Mouse (Mus musculus) neural tube, embryonic 14.5 days (tissue): ENCODE data around the gene Antxr2. TPM values are rescaled to one million over a fixed set of nuclear protein-coding genes. Genes with fewer than 3 reads are reported as not detected.

ENCODE experiments used
- ATAC-seq: fragments of 200-750 bp; cut with Nextera tagmentation; 2 replicates; pipeline ENCODE4 v1.8.0; 2017; ENCODE audit warnings: low read depth, mild to moderate bottlenecking, moderate TSS enrichment, moderate library complexity
- H3K27ac ChIP-seq: fragments of 300-500 bp; sonication (generic); 2 replicates; pipeline ENCODE4 v1.5.1; 2014; ENCODE audit warnings: low read depth, mild to moderate bottlenecking, control low read depth, low read length, moderate library complexity, mixed read lengths
- H3K27me3 ChIP-seq: fragments of 300-500 bp; sonication (generic); 2 replicates; pipeline ENCODE4 v1.6.1; 2014; ENCODE audit warnings: low read length; ENCODE audit not compliant: control insufficient read depth, insufficient read depth
- H3K36me3 ChIP-seq: fragments of 300-500 bp; sonication (generic); 2 replicates; pipeline ENCODE4 v1.6.1; 2014; ENCODE audit warnings: low read length, mixed read lengths; ENCODE audit not compliant: control insufficient read depth, insufficient read depth
- H3K4me1 ChIP-seq: fragments of 300-500 bp; sonication (generic); 2 replicates; pipeline ENCODE4 v1.6.1; 2014; ENCODE audit warnings: low read length; ENCODE audit not compliant: control insufficient read depth, insufficient read depth
- H3K4me2 ChIP-seq: fragments of 300-500 bp; sonication (generic); 2 replicates; pipeline ENCODE4 v1.6.1; 2014; ENCODE audit warnings: mild to moderate bottlenecking, low read depth, low read length, control low read depth
- H3K4me3 ChIP-seq: fragments of 300-500 bp; sonication (generic); 2 replicates; pipeline ENCODE4 v1.5.1; 2014; ENCODE audit warnings: low read depth, low read length, control low read depth, mixed read lengths
- H3K9ac ChIP-seq: fragments of 300-500 bp; sonication (generic); replicated peaks from 2 replicates; pipeline ENCODE4 v1.6.1; 2014; ENCODE audit warnings: low read depth, mild to moderate bottlenecking, control low read depth, low read length, mixed read lengths
- H3K9me3 ChIP-seq: fragments of 300-500 bp; sonication (generic); 2 replicates; pipeline ENCODE4 v1.6.1; 2016; ENCODE audit warnings: low read length; ENCODE audit not compliant: control insufficient read depth
- WGBS: fragments of 180-500 bp; shearing (Covaris S2); extraction: QIAGEN DNeasy Blood & Tissue Kit; methylation state at CpG from one replicate; pipeline ENCODE4 v1.1.7; 2014; 5-methylcytosine and 5-hydroxymethylcytosine counted together
- polyA plus RNA-seq: library from polyadenylated mRNA; unstranded; fragments of >200 nt; fragmentation: Nextera tagmentation; extraction: Ambion mirVana; gene quantifications from 2 replicates; pipeline ENCODE4 v1.2.1, GENCODE M21; 2014

The Antxr2 gene
- polyA plus RNA-seq, 1 experiment from 2014 or later, result 1.9 TPM

- Histone ChIP-seq H3K27ac (no peak overlapping the region), H3K4me2 (no peak overlapping the region), H3K36me3 (no peaks in the 10 kb centered on the region), H3K4me1 (no peaks in the 10 kb centered on the region), H3K27me3 (no peaks in the 10 kb centered on the region), H3K4me3 (no peak overlapping the region), H3K9me3 (no peaks in the 10 kb centered on the region), H3K9ac (no peak overlapping the region)
- ATAC-seq, result no peak
- 53% methylated on average over 3 of the region's 3 CpGs for WGBS
These were observed 152.0 kb downstream of the Antxr2 start for GRCm38 (mm10) chr5:97878871-97879270.

- ATAC-seq, result no peak
- no peaks in the 10 kb centered on the region for H3K9me3 ChIP-seq
- no peak overlapping the region for H3K4me3 ChIP-seq
- H3K9ac ChIP-seq, result no peak overlapping the region
- no peak overlapping the region for H3K4me2 ChIP-seq
- WGBS, result 84% methylated on average over 1 of the region's 1 CpGs
- no peaks in the 10 kb centered on the region for H3K4me1 ChIP-seq
- no peaks in the 10 kb centered on the region for H3K36me3 ChIP-seq
- no peaks in the 10 kb centered on the region for H3K27me3 ChIP-seq
- no peak overlapping the region for H3K27ac ChIP-seq
These were observed 152.5 kb downstream of the Antxr2 start for GRCm38 (mm10) chr5:97878215-97878794.

GRCm38 (mm10) chr5:97876895-97877294 is 153.9 kb downstream of the Antxr2 start:
- no peak overlapping the region for H3K27ac ChIP-seq
- 96% methylated on average over 2 of the region's 2 CpGs for WGBS
- no peaks in the 10 kb centered on the region for H3K27me3 ChIP-seq
- no peaks in the 10 kb centered on the region for H3K36me3 ChIP-seq
- no peaks in the 10 kb centered on the region for H3K4me1 ChIP-seq
- H3K4me2 ChIP-seq, result no peak overlapping the region
- no peak for ATAC-seq
- no peaks in the 10 kb centered on the region for H3K9me3 ChIP-seq
- H3K9ac ChIP-seq, result no peak overlapping the region
- no peak overlapping the region for H3K4me3 ChIP-seq

DNA sequence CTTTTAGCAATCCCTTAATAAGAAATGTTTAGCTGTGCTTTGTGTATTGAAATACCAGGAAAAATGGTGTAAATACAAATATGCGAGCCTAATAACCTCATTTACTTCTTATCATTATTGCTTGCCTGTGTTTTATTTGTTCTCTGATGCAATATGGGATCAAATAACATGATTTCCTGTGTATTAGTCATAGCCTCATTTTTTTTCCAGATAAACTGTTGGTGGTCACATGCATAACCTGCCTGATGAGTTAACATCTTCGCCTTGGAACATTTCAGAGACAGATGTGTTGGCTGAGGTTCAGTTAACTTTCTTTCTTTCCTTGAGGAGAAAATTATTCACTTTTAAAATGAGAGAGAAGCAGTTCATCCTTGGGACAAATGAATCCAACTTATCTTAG is 162.9 kb downstream of the Antxr2 start:
- Histone ChIP-seq H3K4me3 (no peak overlapping the region), H3K27ac (no peak overlapping the region), H3K36me3 (no peaks in the 10 kb centered on the region), H3K9ac (no peak overlapping the region), H3K27me3 (no peaks in the 10 kb centered on the region), H3K4me1 (no peaks in the 10 kb centered on the region), H3K9me3 (no peaks in the 10 kb centered on the region), H3K4me2 (no peak overlapping the region)
- ATAC-seq, result no peak
- 89% methylated on average over 2 of the region's 2 CpGs for WGBS

DNA sequence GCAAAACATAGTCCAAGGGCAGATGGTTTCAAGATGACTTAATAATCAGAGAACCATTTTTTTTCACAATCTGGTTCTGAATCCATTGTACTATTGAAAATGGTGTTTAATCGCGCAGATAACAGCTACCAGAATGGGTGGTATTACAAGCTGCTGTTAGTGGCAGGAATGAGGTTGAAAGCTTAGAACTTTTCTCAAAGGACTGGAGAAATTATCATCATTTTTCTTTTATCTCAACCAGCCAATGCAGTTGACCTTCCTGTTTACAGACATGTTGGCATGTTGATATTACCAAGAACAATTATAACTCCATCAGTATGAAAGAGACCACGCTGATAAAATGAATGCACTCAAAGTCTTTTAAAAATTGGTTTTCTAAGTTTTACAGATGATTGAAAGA is 163.9 kb downstream of the Antxr2 start:
- Histone ChIP-seq H3K4me2 (no peak overlapping the region), H3K27me3 (no peaks in the 10 kb centered on the region), H3K9me3 (no peaks in the 10 kb centered on the region), H3K36me3 (no peaks in the 10 kb centered on the region), H3K4me1 (no peaks in the 10 kb centered on the region), H3K4me3 (no peak overlapping the region), H3K27ac (no peak overlapping the region), H3K9ac (no peak overlapping the region)
- WGBS, result 93% methylated on average over 3 of the region's 3 CpGs
- no peak for ATAC-seq

GRCm38 (mm10) chr5:97857101-97857500 is 173.7 kb downstream of the Antxr2 start:
- Histone ChIP-seq H3K27me3 (no peaks in the 10 kb centered on the region), H3K4me2 (no peak overlapping the region), H3K4me3 (no peak overlapping the region), H3K27ac (no peak overlapping the region), H3K36me3 (no peaks in the 10 kb centered on the region), H3K9ac (no peak overlapping the region), H3K9me3 (no peaks in the 10 kb centered on the region), H3K4me1 (no peaks in the 10 kb centered on the region)
- ATAC-seq, result no peak

DNA sequence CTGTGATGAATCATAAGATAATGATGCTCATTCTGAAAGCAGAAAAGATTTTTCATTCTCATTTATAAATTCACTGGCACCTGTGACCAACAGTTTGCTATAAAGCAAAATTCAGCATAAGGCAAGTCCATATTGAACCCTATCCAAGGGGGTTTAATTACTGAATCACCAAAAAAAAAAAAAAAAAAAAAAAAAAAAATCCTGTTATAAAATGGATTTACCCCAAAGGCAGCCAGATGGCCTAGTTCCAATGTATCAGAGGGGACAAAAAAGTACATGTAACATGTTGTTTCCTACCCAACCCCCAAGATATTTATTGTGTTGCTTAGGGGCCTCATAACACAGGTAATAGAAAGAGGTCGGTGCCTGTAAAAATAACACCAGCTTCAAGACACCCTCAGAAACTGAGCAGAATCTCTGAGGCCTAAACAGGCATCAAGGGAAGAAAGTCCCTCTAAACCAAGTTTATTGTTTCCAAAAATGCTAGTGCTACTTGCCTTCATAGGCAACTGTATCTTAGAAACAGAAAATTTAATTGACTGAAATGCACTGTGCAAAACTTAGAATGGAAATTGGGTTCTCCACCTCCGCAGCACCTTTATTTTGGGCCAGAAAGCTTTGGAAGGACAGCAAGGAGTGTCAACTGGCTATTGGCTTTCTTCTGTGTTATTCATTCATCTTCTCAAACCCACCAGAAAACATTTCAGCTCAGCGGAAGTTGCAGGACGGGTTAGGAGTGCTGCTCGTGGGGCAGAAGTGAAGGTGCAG is 178.7 kb downstream of the Antxr2 start:
- WGBS, result 94% methylated on average over 5 of the region's 5 CpGs
- Histone ChIP-seq H3K9me3 (no peaks in the 10 kb centered on the region), H3K4me1 (no peaks in the 10 kb centered on the region), H3K27me3 (no peaks in the 10 kb centered on the region), H3K4me3 (no peak overlapping the region), H3K27ac (no peak overlapping the region), H3K9ac (no peak overlapping the region), H3K36me3 (no peaks in the 10 kb centered on the region), H3K4me2 (no peak overlapping the region)
- ATAC-seq, result no peak

GRCm38 (mm10) chr5:97847204-97847895 is 183.5 kb downstream of the Antxr2 start:
- Histone ChIP-seq H3K36me3 (no peaks in the 10 kb centered on the region), H3K9ac (no peak overlapping the region), H3K4me1 (no peaks in the 10 kb centered on the region), H3K4me3 (no peak overlapping the region), H3K4me2 (no peak overlapping the region), H3K27me3 (no peaks in the 10 kb centered on the region), H3K9me3 (no peaks in the 10 kb centered on the region), H3K27ac (no peak overlapping the region)
- WGBS, result 89% methylated on average over 10 of the region's 10 CpGs
- no peak for ATAC-seq

DNA sequence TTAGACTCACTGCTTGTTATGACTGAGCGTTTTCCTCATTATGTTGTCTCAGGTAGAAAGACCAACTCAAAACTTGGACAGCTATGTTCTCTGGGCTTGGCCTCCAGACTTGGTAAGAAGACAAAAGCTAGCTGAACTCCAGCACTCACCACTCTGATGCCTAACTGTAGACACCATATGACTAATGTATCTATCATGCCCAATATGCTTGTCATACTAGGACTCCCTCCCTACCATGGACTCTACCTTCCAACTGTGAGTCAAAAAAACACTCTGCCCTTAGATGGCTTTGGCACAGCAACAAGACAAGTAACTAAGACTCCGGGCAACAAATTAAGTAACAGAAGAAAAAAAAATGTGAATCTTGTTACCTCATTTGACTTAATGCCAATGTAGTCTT is 184.3 kb downstream of the Antxr2 start:
- Histone ChIP-seq H3K9me3 (no peaks in the 10 kb centered on the region), H3K4me2 (no peak overlapping the region), H3K27ac (no peak overlapping the region), H3K36me3 (no peaks in the 10 kb centered on the region), H3K27me3 (no peaks in the 10 kb centered on the region), H3K4me3 (no peak overlapping the region), H3K4me1 (no peaks in the 10 kb centered on the region), H3K9ac (no peak overlapping the region)
- ATAC-seq, result no peak
- WGBS, result 99% methylated on average over 2 of the region's 2 CpGs
